Mouse (Mus musculus): ENCODE measurements around the gene Il33.

Gene Il33

GRCm38 (mm10) chr19:30000406-30001365 lies 75.8 kb downstream of the Il33 start:
- no peak for DNase-seq (ENCODE audit: low spot score)

DNA sequence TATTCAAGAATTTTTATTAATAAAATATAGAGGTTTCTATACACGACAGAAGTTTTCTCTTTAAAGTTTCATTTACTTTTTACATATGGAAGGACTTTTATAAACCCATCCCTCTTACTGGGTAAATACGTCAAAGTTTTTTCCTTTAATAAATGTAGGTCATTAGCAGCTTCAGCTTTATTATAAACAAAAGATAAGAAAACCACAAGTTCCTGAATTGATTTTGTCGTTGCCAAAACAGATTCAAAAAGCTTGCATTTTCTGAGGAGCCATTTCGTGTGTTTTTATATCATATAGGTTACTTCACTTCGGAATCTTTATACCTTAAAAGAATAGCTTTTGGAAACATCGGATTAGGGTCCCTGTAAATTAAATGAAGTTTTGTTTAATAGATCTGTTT lies 76.6 kb downstream of the Il33 start:
- no peak for DNase-seq (ENCODE audit: low spot score)

DNA sequence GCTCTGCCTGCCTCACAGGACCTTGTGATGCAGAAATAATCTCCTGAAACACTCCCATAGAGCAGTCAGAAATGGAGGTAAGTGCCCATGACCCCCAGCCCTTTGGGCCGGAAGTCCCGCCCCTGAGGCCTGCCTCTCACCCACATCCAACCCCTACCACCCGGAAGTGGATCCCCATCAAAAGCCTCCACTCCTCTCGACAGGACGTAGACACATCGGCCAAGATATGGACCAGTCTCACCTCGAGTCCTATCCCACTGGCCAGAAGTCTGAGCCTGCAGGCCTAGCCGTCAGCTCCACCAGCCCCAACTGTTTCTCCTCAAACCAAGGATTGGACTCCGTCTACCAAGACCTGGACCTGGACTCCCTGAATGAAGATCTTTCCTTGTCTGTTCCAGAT lies 78.7 kb downstream of the Il33 start, which contains the start of gene Trpd52l3:
TSS of gene Trpd52l3 (plus strand) at position 170 of the 400 bp plus-strand sequence.
- DNase-seq (ENCODE audit: low spot score): no peak

DNA sequence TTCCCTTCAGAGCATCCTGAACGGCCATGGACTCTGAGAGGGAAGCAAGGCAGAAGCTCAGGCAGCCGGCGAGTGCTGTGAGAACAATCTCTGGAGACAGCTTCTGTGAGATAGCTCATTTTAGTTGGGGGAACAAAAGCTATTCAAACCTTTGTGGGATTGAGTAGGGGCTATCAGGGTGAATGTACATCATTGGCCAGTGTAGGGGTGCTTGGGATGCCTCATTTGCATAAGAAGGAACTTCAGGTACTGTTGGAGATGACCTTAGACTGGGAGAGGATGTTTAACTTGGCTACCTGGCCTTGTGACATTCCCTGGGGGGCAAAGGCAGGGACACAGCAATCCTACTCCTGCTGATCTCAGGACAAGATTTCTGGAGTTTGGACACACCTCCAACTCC lies 81.5 kb downstream of the Il33 start:
- no peak for DNase-seq (ENCODE audit: low spot score)

Measured in lung, postnatal 25 days (tissue).